Mouse (Mus musculus): ENCODE results near the gene Senp3. TPM values are rescaled to one million over a fixed set of nuclear protein-coding genes. Genes with fewer than 3 reads are reported as not detected.
"Not testable (repeated sequence)": the region's sequence is repeated elsewhere in the genome, so short reads cannot be mapped to it uniquely, and the experiment has no call there.

Senp3 gene
- polyA plus RNA-seq, 1 experiment from 2014 or later = 89.8 TPM

DNA sequence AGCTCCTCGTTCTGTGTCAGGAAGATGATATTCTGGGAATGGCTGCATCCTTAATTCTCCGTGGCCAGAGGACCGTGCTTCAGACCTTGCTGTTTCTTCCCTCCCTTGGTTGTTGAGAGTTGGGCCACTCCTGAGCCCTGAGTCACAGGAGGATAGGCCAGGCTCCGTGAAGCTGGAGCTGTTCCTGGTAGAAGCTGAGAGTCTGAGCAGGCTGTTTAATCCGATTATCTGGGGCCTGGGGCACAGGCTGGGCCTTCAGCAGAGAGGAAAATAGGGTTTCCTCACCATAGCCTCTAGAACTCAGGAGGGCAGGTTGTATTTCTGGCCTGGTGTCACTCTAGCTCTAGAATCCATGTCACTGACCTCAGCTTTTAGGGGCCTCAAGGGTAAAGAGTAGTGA is 28.5 kb downstream of the Senp3 start:
- Histone ChIP-seq H3K27ac (ENCODE audit: low read depth, low read length) (no peak overlapping the region), H3K9me3 (ENCODE audit: control insufficient read depth, low read length) (no peaks in the 10 kb centered on the region), H3K36me3 (ENCODE audit: control insufficient read depth, insufficient read depth, low read length) (peaks cover 49% of the 10 kb centered on the region), H3K4me2 (ENCODE audit: low read length) (no peak overlapping the region), H3K4me1 (ENCODE audit: control insufficient read depth, insufficient read depth, low read depth, low read length) (peaks cover 4% of the 10 kb centered on the region), H3K4me3 (ENCODE audit: low read length) (no peak overlapping the region), H3K27me3 (replicated peaks; ENCODE audit: control insufficient read depth, insufficient read depth, low read length) (no peaks in the 10 kb centered on the region), H3K9ac (ENCODE audit: low read depth, low read length) (no peak overlapping the region)
- WGBS = 73% methylated on average over 5 of the region's 5 CpGs
- ATAC-seq = no peak

DNA sequence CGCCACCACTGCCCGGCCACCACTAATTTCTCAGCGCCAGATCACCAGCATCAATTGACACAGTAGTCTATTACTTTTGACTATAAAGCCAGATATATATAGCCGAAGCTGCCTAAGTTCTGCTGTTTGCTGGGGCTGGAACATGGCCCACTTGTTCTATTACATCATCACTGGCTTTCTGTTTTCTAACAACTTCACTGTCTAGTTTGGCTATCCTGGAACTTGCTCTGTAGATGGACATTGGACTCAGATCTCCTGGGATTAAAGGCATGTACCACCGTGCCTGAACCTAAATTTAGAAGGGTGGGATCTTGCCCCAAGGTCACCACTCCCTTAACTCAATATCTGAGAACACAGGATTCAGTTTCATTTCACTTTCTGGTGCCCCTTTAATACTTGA is 36.0 kb downstream of the Senp3 start:
- H3K4me2 ChIP-seq (ENCODE audit: low read length) = no peak overlapping the region
- 94% methylated on average over 5 of the region's 5 CpGs for WGBS
- no peak overlapping the region for H3K4me3 ChIP-seq (ENCODE audit: low read length)
- ATAC-seq = no peak
- no peaks in the 10 kb centered on the region for H3K4me1 ChIP-seq (ENCODE audit: control insufficient read depth, insufficient read depth, low read depth, low read length)
- no peaks in the 10 kb centered on the region for H3K9me3 ChIP-seq (ENCODE audit: control insufficient read depth, low read length)
- H3K9ac ChIP-seq (ENCODE audit: low read depth, low read length) = no peak overlapping the region
- peaks cover 54% of the 10 kb centered on the region for H3K36me3 ChIP-seq (ENCODE audit: control insufficient read depth, insufficient read depth, low read length)
- H3K27me3 ChIP-seq (replicated peaks; ENCODE audit: control insufficient read depth, insufficient read depth, low read length) = no peaks in the 10 kb centered on the region
- no peak overlapping the region for H3K27ac ChIP-seq (ENCODE audit: low read depth, low read length)

- H3K4me3 ChIP-seq (ENCODE audit: low read length) = no peak overlapping the region; the same call in 1 of the 2 replicates
- WGBS = 86% methylated on average over 3 of the region's 3 CpGs
- ATAC-seq = no peak
- H3K27ac ChIP-seq (ENCODE audit: low read depth, low read length) = no peak overlapping the region
- H3K4me1 ChIP-seq (ENCODE audit: control insufficient read depth, insufficient read depth, low read depth, low read length) = peaks cover 25% of the 10 kb centered on the region
- no peak overlapping the region for H3K9ac ChIP-seq (ENCODE audit: low read depth, low read length)
- H3K9me3 ChIP-seq (ENCODE audit: control insufficient read depth, low read length) = no peaks in the 10 kb centered on the region
- peak overlapping the region; percentile 12 for H3K4me2 ChIP-seq (ENCODE audit: low read length)
- no peaks in the 10 kb centered on the region for H3K27me3 ChIP-seq (replicated peaks; ENCODE audit: control insufficient read depth, insufficient read depth, low read length)
- H3K36me3 ChIP-seq (ENCODE audit: control insufficient read depth, insufficient read depth, low read length) = peaks cover 5% of the 10 kb centered on the region
Observed at GRCm38 (mm10) chr11:69635471-69635870, 46.4 kb downstream of the Senp3 start.

DNA sequence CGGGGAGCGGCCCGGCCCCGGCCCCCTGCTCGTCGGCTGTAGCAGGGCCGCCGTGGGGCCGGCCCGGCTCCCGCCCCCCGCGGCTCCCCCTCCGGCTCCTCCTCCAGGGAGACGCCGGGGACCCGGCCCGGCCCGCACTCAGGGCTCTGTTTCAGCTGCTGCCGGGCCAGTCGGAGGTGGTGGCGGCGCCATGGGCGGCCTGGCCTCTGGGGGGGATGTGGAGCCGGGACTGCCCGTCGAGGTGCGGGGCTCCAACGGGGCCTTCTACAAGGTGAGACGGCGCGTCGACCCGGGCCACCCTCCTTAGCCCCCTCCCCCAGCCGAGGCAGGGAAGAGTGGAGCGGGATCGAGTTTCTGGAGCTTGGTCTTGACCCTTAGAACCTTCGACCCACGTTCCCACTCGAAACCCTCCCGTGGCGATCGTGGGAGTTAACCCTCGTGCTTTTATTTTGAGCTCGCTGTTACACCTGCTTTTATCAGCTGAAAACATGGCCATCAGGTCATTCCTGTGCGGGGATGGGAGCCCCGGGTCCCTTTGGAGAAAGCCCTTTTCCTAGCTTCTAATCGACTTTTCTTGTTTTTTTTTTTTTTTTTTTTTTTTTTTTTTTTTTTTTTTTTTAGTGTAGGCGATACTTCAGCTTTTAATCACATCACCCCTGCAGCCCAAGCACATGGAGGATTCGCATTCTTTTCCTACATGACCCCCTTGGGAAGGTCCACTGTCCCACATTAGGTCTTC is 48.6 kb downstream of the Senp3 start:
- under 1% methylated on average over 33 of the region's 50 CpGs for WGBS

DNA sequence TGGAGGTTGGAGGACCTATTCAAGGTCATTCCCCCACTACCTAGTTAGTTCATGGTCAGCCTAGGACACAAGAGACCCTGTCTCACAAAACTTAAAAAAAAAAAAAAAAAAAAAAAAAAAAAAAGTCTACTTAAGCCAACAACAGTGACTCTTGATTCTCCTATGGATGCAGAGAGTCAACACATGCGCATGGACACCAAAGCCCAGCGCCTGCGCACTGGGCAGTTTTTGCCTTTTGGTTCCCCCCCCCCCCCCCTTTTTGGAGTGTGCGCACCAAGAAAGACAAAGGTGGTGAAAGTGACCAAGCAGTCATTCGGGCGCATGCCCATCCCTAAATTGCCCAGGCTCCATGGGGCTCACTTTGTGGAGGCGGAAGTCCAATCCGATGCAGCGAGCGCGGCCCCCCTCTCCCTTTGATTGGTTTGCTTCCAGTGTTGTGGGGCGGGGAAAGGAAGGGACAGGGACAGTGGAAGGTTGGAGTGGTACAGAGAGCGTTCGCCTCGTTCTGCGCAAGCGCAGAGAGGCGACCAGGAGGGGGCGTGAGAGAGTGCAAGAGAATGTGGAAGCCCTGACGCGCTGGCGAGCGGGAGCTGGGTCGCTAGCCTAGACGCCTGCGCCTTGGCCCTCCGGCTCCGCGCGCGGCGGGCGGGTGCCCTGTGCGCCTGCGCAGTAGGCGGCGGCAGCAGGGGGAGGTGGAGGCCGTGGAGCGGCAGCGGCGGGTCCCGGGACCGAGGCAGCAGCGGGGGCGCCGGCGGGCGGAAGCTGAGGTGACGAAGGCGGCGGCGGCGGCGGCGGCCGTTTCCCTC is 49.4 kb downstream of the Senp3 start, which contains the start of gene Fxr2:
TSS of gene Fxr2 (plus strand) at position 707 of the 806 bp plus-strand sequence.
- Histone ChIP-seq H3K4me1 (ENCODE audit: control insufficient read depth, insufficient read depth, low read depth, low read length) (peaks cover 25% of the 10 kb centered on the region), H3K9ac (ENCODE audit: low read depth, low read length) (peak within 1 kb of the TSS; percentile 86), H3K27ac (ENCODE audit: low read depth, low read length) (peak within 1 kb of the TSS; percentile 90), H3K4me2 (ENCODE audit: low read length) (peak within 1 kb of the TSS; percentile 84), H3K4me3 (ENCODE audit: low read length) (peak within 1 kb of the TSS; percentile 88), H3K27me3 (replicated peaks; ENCODE audit: control insufficient read depth, insufficient read depth, low read length) (no peaks in the 10 kb centered on the region), H3K36me3 (ENCODE audit: control insufficient read depth, insufficient read depth, low read length) (no peaks in the 10 kb centered on the region), H3K9me3 (ENCODE audit: control insufficient read depth, low read length) (no peaks in the 10 kb centered on the region)
- WGBS = 0% methylated on average over 34 of the region's 56 CpGs
- ATAC-seq = peak; percentile 99

More for the DNA sequence above, 48.6 kb downstream of the Senp3 start:
- Histone ChIP-seq H3K4me2 (ENCODE audit: low read length) (peak overlapping the region; percentile 84), H3K9ac (ENCODE audit: low read depth, low read length) (peak overlapping the region; percentile 86), H3K4me1 (ENCODE audit: control insufficient read depth, insufficient read depth, low read depth, low read length) (peaks cover 25% of the 10 kb centered on the region), H3K27ac (ENCODE audit: low read depth, low read length) (peak overlapping the region; percentile 90), H3K4me3 (ENCODE audit: low read length) (peak overlapping the region; percentile 88), H3K36me3 (ENCODE audit: control insufficient read depth, insufficient read depth, low read length) (no peaks in the 10 kb centered on the region), H3K9me3 (ENCODE audit: control insufficient read depth, low read length) (no peaks in the 10 kb centered on the region), H3K27me3 (replicated peaks; ENCODE audit: control insufficient read depth, insufficient read depth, low read length) (no peaks in the 10 kb centered on the region)
- peak; percentile 32 for ATAC-seq

GRCm38 (mm10) chr11:69629802-69630201 is 52.1 kb downstream of the Senp3 start:
- H3K27ac ChIP-seq (ENCODE audit: low read depth, low read length) = no peak overlapping the region
- no peak overlapping the region for H3K4me3 ChIP-seq (ENCODE audit: low read length)
- no peaks in the 10 kb centered on the region for H3K27me3 ChIP-seq (replicated peaks; ENCODE audit: control insufficient read depth, insufficient read depth, low read length)
- WGBS = 52% methylated on average over 1 of the region's 1 CpGs
- no peaks in the 10 kb centered on the region for H3K9me3 ChIP-seq (ENCODE audit: control insufficient read depth, low read length)
- peaks cover 15% of the 10 kb centered on the region for H3K4me1 ChIP-seq (ENCODE audit: control insufficient read depth, insufficient read depth, low read depth, low read length)
- ATAC-seq = no peak
- H3K4me2 ChIP-seq (ENCODE audit: low read length) = no peak overlapping the region
- no peak overlapping the region for H3K9ac ChIP-seq (ENCODE audit: low read depth, low read length)
- no peaks in the 10 kb centered on the region for H3K36me3 ChIP-seq (ENCODE audit: control insufficient read depth, insufficient read depth, low read length)

GRCm38 (mm10) chr11:69628286-69628685 is 53.6 kb downstream of the Senp3 start:
- no peaks in the 10 kb centered on the region for H3K36me3 ChIP-seq (ENCODE audit: control insufficient read depth, insufficient read depth, low read length)
- no peaks in the 10 kb centered on the region for H3K27me3 ChIP-seq (replicated peaks; ENCODE audit: control insufficient read depth, insufficient read depth, low read length)
- H3K9ac ChIP-seq (ENCODE audit: low read depth, low read length) = no peak overlapping the region
- H3K4me3 ChIP-seq (ENCODE audit: low read length) = no peak overlapping the region
- no peak overlapping the region for H3K4me2 ChIP-seq (ENCODE audit: low read length)
- peaks cover 3% of the 10 kb centered on the region; the same call in 1 of the 2 replicates for H3K4me1 ChIP-seq (ENCODE audit: control insufficient read depth, insufficient read depth, low read depth, low read length)
- ATAC-seq = no peak
- no peak overlapping the region for H3K27ac ChIP-seq (ENCODE audit: low read depth, low read length)
- 38% methylated on average over 6 of the region's 6 CpGs for WGBS
- H3K9me3 ChIP-seq (ENCODE audit: control insufficient read depth, low read length) = no peaks in the 10 kb centered on the region

- WGBS = 93% methylated on average over 2 of the region's 2 CpGs
- ATAC-seq; H3K9ac ChIP-seq (ENCODE audit: low read depth, low read length); H3K9me3 ChIP-seq (ENCODE audit: control insufficient read depth, low read length); H3K4me1 ChIP-seq (ENCODE audit: control insufficient read depth, insufficient read depth, low read depth, low read length); H3K4me3 ChIP-seq (ENCODE audit: low read length); H3K27ac ChIP-seq (ENCODE audit: low read depth, low read length); H3K4me2 ChIP-seq (ENCODE audit: low read length); H3K27me3 ChIP-seq (replicated peaks; ENCODE audit: control insufficient read depth, insufficient read depth, low read length); H3K36me3 ChIP-seq (ENCODE audit: control insufficient read depth, insufficient read depth, low read length): not testable (repeated sequence)
Observed at GRCm38 (mm10) chr11:69624339-69624738, 57.5 kb downstream of the Senp3 start.
